Mouse (Mus musculus): ENCODE data around the gene Pnp. TPM values are rescaled to one million over a fixed set of nuclear protein-coding genes. Genes with fewer than 3 reads are reported as not detected.
"Not testable (repeated sequence)": the region's sequence is repeated elsewhere in the genome, so short reads cannot be mapped to it uniquely, and the experiment has no call there.

Pnp gene
- polyA plus RNA-seq, 1 experiment from 2014 or later, result 73.6 TPM

DNA sequence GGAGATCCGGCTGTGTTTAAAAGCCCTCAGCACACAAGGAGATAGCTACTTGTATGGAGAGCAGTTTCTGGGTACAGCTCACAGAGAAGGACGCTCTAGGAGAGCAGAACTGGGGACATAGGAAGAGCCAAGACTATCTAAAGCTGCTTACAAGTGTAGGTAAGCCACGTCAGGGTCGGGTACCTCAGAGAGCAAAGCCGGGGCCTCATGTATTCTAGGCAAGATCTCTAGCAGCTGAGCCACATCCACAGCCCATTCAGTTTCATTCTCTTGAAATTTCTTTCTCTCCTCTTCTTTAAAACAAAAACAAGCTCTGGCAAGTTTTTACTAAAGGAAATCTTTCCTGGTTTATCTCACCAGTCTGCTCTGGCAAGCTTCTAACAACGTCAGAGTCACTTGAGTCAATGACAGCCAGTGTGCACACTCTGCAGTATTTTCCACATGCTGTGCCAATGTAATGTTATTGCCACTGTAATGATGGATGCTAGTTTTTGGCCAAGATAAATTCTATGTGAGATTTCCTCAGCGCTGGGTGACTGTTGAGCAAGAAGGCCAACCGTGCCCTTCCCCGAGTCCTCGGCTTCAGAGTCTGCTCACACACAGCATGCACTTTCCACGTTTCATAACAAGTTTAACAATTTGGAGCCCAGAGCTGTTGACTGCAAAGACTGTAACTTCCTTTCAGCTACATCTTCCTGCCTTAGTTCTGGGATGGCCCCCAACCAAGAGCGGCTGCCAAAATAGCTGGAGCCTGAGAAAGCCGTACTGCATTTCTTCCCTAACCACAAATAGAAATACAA is 77.2 kb downstream of the Pnp start:
- ATAC-seq (ENCODE audit: low FRiP score) (no peak), DNase-seq (ENCODE audit: low spot score, missing footprints) (no peak)
- WGBS, result 85% methylated on average over 13 of the region's 13 CpGs

DNA sequence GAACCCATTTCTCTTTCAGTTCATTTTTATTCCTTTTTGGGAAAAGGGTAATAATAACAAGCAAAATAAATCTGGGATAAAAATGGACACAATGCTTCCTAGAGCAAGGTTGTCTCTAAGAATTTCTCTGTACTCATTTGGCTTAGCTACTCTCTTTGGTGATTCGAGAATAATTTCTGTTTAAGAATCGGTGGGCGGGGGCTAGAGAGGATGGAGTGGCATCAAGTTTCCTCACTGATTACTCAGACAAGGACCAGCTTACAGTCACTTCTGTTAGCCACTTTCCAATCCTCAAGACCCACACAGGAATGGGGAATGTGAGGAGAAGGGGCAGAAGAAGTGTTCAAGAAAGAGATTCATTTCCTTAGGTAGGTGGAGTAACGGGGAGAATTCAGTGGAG is 77.9 kb downstream of the Pnp start:
- no peaks in the 10 kb centered on the region for H3K27me3 ChIP-seq (ENCODE audit: control insufficient read depth, insufficient read depth, low read length)
- no peak overlapping the region for H3K4me3 ChIP-seq (ENCODE audit: low read depth, low read length)
- no peak for ATAC-seq (ENCODE audit: low FRiP score)
- H3K4me1 ChIP-seq (ENCODE audit: control insufficient read depth, insufficient read depth, low read length), result no peaks in the 10 kb centered on the region
- H3K27ac ChIP-seq (ENCODE audit: low read depth, low read length), result no peak overlapping the region
- DNase-seq (ENCODE audit: low spot score, missing footprints), result no peak
- WGBS, result 82% methylated on average over 4 of the region's 4 CpGs
- no peaks in the 10 kb centered on the region for H3K36me3 ChIP-seq (ENCODE audit: control insufficient read depth, insufficient read depth, low read length)
- H3K4me2 ChIP-seq, result no peak overlapping the region
- no peak overlapping the region for H3K9ac ChIP-seq (ENCODE audit: low read length)
- H3K9me3 ChIP-seq (ENCODE audit: control insufficient read depth, low read length), result no peaks in the 10 kb centered on the region

More for the DNA sequence above, 77.2 kb downstream of the Pnp start:
- Histone ChIP-seq H3K27ac (ENCODE audit: low read depth, low read length) (no peak overlapping the region), H3K36me3 (ENCODE audit: control insufficient read depth, insufficient read depth, low read length) (no peaks in the 10 kb centered on the region), H3K27me3 (ENCODE audit: control insufficient read depth, insufficient read depth, low read length) (no peaks in the 10 kb centered on the region), H3K4me1 (ENCODE audit: control insufficient read depth, insufficient read depth, low read length) (no peaks in the 10 kb centered on the region), H3K4me2 (no peak overlapping the region), H3K9me3 (ENCODE audit: control insufficient read depth, low read length) (no peaks in the 10 kb centered on the region), H3K9ac (ENCODE audit: low read length) (no peak overlapping the region), H3K4me3 (ENCODE audit: low read depth, low read length) (no peak overlapping the region)

DNA sequence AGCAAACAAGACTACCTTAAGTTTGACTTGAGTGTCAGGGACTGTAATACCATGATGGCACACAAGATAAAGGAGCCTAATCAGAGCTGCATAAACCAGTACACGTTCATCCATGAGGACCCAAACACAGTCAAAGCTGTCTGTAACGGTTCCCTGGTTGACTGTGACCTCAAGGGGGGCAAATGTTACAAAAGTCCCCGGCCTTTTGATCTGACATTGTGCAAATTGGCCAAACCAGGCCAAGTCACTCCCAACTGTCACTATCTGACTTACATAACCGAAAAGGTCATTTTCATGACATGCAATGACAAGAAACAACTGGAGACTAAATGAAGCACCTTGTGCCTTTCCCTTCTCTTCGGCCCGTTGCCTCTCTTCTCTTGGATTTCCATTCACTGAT is 78.7 kb downstream of the Pnp start:
- Histone ChIP-seq H3K27ac (ENCODE audit: low read depth, low read length) (no peak overlapping the region), H3K27me3 (ENCODE audit: control insufficient read depth, insufficient read depth, low read length) (no peaks in the 10 kb centered on the region), H3K4me1 (ENCODE audit: control insufficient read depth, insufficient read depth, low read length) (no peaks in the 10 kb centered on the region), H3K4me3 (ENCODE audit: low read depth, low read length) (no peak overlapping the region), H3K4me2 (no peak overlapping the region), H3K9ac (ENCODE audit: low read length) (no peak overlapping the region), H3K9me3 (ENCODE audit: control insufficient read depth, low read length) (no peaks in the 10 kb centered on the region), H3K36me3 (ENCODE audit: control insufficient read depth, insufficient read depth, low read length) (no peaks in the 10 kb centered on the region)
- ATAC-seq (ENCODE audit: low FRiP score), result no peak
- no peak for DNase-seq (ENCODE audit: low spot score, missing footprints)
- WGBS, result 86% methylated on average over 6 of the region's 6 CpGs

DNA sequence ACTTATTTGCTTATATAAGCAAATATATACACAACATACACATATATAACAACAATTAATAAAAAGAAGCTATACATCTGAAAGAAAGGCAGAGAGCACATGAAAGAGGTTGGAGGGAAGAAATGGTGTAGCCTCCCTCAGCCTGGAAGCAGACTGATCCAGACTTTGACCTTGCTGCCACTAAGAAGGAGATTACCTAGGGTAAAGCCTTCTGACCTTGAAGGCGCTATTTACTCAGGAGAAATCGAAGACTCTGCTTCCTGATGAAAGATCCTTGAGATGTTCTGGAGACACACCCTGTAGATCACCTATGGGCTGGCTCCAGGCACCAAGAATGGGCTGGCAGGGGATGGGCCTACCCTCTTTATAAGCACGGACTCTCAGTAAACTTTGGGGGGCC is 83.8 kb downstream of the Pnp start:
- ATAC-seq (ENCODE audit: low FRiP score); H3K36me3 ChIP-seq (ENCODE audit: control insufficient read depth, insufficient read depth, low read length); H3K9ac ChIP-seq (ENCODE audit: low read length); H3K4me3 ChIP-seq (ENCODE audit: low read depth, low read length); H3K4me2 ChIP-seq; H3K4me1 ChIP-seq (ENCODE audit: control insufficient read depth, insufficient read depth, low read length); H3K9me3 ChIP-seq (ENCODE audit: control insufficient read depth, low read length); H3K27ac ChIP-seq (ENCODE audit: low read depth, low read length); H3K27me3 ChIP-seq (ENCODE audit: control insufficient read depth, insufficient read depth, low read length); DNase-seq (ENCODE audit: low spot score, missing footprints): not testable (repeated sequence)
- WGBS, result 89% methylated on average over 3 of the region's 3 CpGs

Other genes with a start within 250 kb of the Pnp start
- gene Olfr747, start 237.9 kb upstream of the Pnp start, polyA plus RNA-seq (2014; fragmentation: Nextera tagmentation; extraction: Ambion mirVana), result not detected in 2 replicates
- gene Olfr748, start 223.7 kb upstream of the Pnp start, polyA plus RNA-seq (2014; fragmentation: Nextera tagmentation; extraction: Ambion mirVana), result not detected in 2 replicates
- gene Olfr749, start 186.0 kb upstream of the Pnp start, polyA plus RNA-seq (2014; fragmentation: Nextera tagmentation; extraction: Ambion mirVana), result not detected in 2 replicates
- gene Ttc5, start 145.6 kb upstream of the Pnp start, polyA plus RNA-seq (2014; fragmentation: Nextera tagmentation; extraction: Ambion mirVana), result 102 and 105 TPM in 2 replicates
- not detected in 2 replicates for gene Ccnb1ip1, start 123.3 kb upstream of the Pnp start, polyA plus RNA-seq (2014; fragmentation: Nextera tagmentation; extraction: Ambion mirVana)
- gene Parp2, start 123.2 kb upstream of the Pnp start, polyA plus RNA-seq (2014; fragmentation: Nextera tagmentation; extraction: Ambion mirVana), result 61.9 and 65.5 TPM in 2 replicates
- 4.9 and 5.5 TPM in 2 replicates for gene Tep1, start 60.5 kb upstream of the Pnp start, polyA plus RNA-seq (2014; fragmentation: Nextera tagmentation; extraction: Ambion mirVana)
- gene Klhl33, start 33.6 kb upstream of the Pnp start, polyA plus RNA-seq (2014; fragmentation: Nextera tagmentation; extraction: Ambion mirVana), result 0.15 and 0.25 TPM in 2 replicates
- 157 and 165 TPM in 2 replicates for gene Osgep, start 6.2 kb upstream of the Pnp start, polyA plus RNA-seq (2014; fragmentation: Nextera tagmentation; extraction: Ambion mirVana)
- 401 and 413 TPM in 2 replicates for gene Apex1, start 6.1 kb upstream of the Pnp start, polyA plus RNA-seq (2014; fragmentation: Nextera tagmentation; extraction: Ambion mirVana)
- 48.4 and 59.0 TPM in 2 replicates for gene Pip4p1, start 226 bp upstream of the Pnp start, polyA plus RNA-seq (2014; fragmentation: Nextera tagmentation; extraction: Ambion mirVana)
- gene Gm49342, start 13.4 kb downstream of the Pnp start, polyA plus RNA-seq (2014; fragmentation: Nextera tagmentation; extraction: Ambion mirVana), result not detected in 2 replicates
- 0.55 and 0.57 TPM in 2 replicates for gene Pnp2, start 24.9 kb downstream of the Pnp start, polyA plus RNA-seq (2014; fragmentation: Nextera tagmentation; extraction: Ambion mirVana)
- gene Rnase10, start 76.7 kb downstream of the Pnp start, polyA plus RNA-seq (2014; fragmentation: Nextera tagmentation; extraction: Ambion mirVana), result not detected in 2 replicates
- gene Rnase9, start 110.8 kb downstream of the Pnp start, polyA plus RNA-seq (2014; fragmentation: Nextera tagmentation; extraction: Ambion mirVana), result not detected in 2 replicates
- gene Rnase11, start 119.1 kb downstream of the Pnp start, polyA plus RNA-seq (2014; fragmentation: Nextera tagmentation; extraction: Ambion mirVana), result not detected in 2 replicates
- gene Rnase12, start 126.6 kb downstream of the Pnp start, polyA plus RNA-seq (2014; fragmentation: Nextera tagmentation; extraction: Ambion mirVana), result not detected in 2 replicates
- gene Olfr750, start 143.4 kb downstream of the Pnp start, polyA plus RNA-seq (2014; fragmentation: Nextera tagmentation; extraction: Ambion mirVana), result not detected in 2 replicates
- gene Rnase4, start 160.0 kb downstream of the Pnp start, polyA plus RNA-seq (2014; fragmentation: Nextera tagmentation; extraction: Ambion mirVana), result 12.3 and 14.9 TPM in 2 replicates
- gene Ang, start 160.1 kb downstream of the Pnp start, polyA plus RNA-seq (2014; fragmentation: Nextera tagmentation; extraction: Ambion mirVana), result 1.5 and 2.4 TPM in 2 replicates
- not detected in 2 replicates for gene Eddm3b, start 183.3 kb downstream of the Pnp start, polyA plus RNA-seq (2014; fragmentation: Nextera tagmentation; extraction: Ambion mirVana)
- gene Rnase6, start 192.8 kb downstream of the Pnp start, polyA plus RNA-seq (2014; fragmentation: Nextera tagmentation; extraction: Ambion mirVana), result 0.12 TPM in 1 of 2 replicates, not detected in the other
- gene Rnase1, start 215.7 kb downstream of the Pnp start, polyA plus RNA-seq (2014; fragmentation: Nextera tagmentation; extraction: Ambion mirVana), result not detected in 2 replicates
- gene Rnase2b, start 231.2 kb downstream of the Pnp start, polyA plus RNA-seq (2014; fragmentation: Nextera tagmentation; extraction: Ambion mirVana), result not detected in 2 replicates

All from midbrain, embryonic 11.5 days (tissue).